Mouse (Mus musculus) midbrain, embryonic 14.5 days (tissue): ENCODE results near the gene Atox1. TPM values are rescaled to one million over a fixed set of nuclear protein-coding genes. Genes with fewer than 3 reads are reported as not detected.

ENCODE experiments used
- ATAC-seq: fragments of 200-750 bp; cut with Nextera tagmentation; 2 replicates; pipeline ENCODE4 v1.8.0; 2017; ENCODE audit warnings: moderate number of reproducible peaks, moderate library complexity; ENCODE audit not compliant: low FRiP score, low TSS enrichment
- DNase-seq: peaks from one replicate; pipeline ENCODE4 v3.0.0-alpha.2; 2015
- H3K27ac ChIP-seq: fragments of 300-500 bp; sonication (generic); replicated peaks from 2 replicates; pipeline ENCODE4 v1.5.1; 2014; ENCODE audit warnings: mild to moderate bottlenecking, low read depth, low read length, moderate library complexity
- H3K27me3 ChIP-seq: fragments of 300-500 bp; sonication (generic); 2 replicates; pipeline ENCODE4 v1.6.1; 2014; ENCODE audit warnings: low read length, control low read depth, mixed read lengths; ENCODE audit not compliant: control insufficient read depth, insufficient read depth
- H3K36me3 ChIP-seq: fragments of 300-500 bp; sonication (generic); 2 replicates; pipeline ENCODE4 v1.6.1; 2014; ENCODE audit warnings: low read length, control low read depth; ENCODE audit not compliant: control insufficient read depth, insufficient read depth
- H3K4me1 ChIP-seq: fragments of 300-500 bp; sonication (generic); 2 replicates; pipeline ENCODE4 v1.6.1; 2014; ENCODE audit warnings: mild to moderate bottlenecking, antibody characterized with exemption, low read length, control low read depth; ENCODE audit not compliant: control insufficient read depth, insufficient read depth
- H3K4me2 ChIP-seq: fragments of 300-500 bp; sonication (generic); 2 replicates; pipeline ENCODE4 v1.6.1; 2014; ENCODE audit warnings: mild to moderate bottlenecking, low read length, moderate library complexity
- H3K4me3 ChIP-seq: fragments of 300-500 bp; sonication (generic); replicated peaks from 2 replicates; pipeline ENCODE4 v1.5.1; 2014; ENCODE audit warnings: low read depth, low read length
- H3K9ac ChIP-seq: fragments of 300-500 bp; sonication (generic); replicated peaks from 2 replicates; pipeline ENCODE4 v1.6.1; 2014; ENCODE audit warnings: mild to moderate bottlenecking, low read length, moderate library complexity
- H3K9me3 ChIP-seq: fragments of 300-500 bp; sonication (generic); 2 replicates; pipeline ENCODE4 v1.6.1; 2016; ENCODE audit warnings: low read length, control low read depth, mixed read lengths; ENCODE audit not compliant: control insufficient read depth
- WGBS: fragments of 180-500 bp; shearing (Covaris S2); extraction: QIAGEN DNeasy Blood & Tissue Kit; methylation state at CpG from one replicate; pipeline ENCODE4 v1.1.7; 2014; 5-methylcytosine and 5-hydroxymethylcytosine counted together
- microRNA-seq: library from miRNA; unstranded; fragments of <30 nt; microRNA quantifications from one replicate; pipeline ENCODE4, GENCODE M21; 2016
- polyA plus RNA-seq: library from polyadenylated mRNA; unstranded; fragments of >200 nt; fragmentation: Nextera tagmentation; extraction: Ambion mirVana; gene quantifications from 2 replicates; pipeline ENCODE4 v1.2.1, GENCODE M21; 2014

Gene Atox1
- polyA plus RNA-seq, 1 experiment from 2014 or later = 244 TPM

DNA sequence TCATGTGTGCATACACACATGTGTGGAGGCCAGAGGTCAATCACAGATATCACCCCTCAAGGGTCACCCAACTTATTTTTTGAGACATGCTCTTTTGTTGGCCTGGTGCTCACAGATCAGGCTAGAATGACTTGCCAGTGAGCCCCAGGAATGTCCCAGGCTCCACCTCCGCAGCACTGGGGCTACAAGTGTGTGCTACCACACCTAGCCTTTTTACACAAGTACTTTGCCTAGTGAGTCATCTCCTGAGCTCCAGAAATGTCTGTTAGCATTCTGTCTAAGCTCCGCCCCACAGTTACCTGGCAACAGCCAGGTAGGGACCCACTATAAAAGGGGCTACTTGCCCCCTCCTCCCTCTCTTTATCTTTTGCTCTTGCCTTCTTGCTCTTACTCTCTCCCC is 60.2 kb downstream of the Atox1 start:
- ATAC-seq (no peak), DNase-seq (no peak)
- peaks cover 6% of the 10 kb centered on the region; the same call in 1 of the 2 replicates for H3K36me3 ChIP-seq
- 95% methylated on average over 2 of the region's 2 CpGs for WGBS
- H3K4me2 ChIP-seq = no peak overlapping the region
- no peak overlapping the region for H3K9ac ChIP-seq
- no peaks in the 10 kb centered on the region for H3K9me3 ChIP-seq
- no peak overlapping the region for H3K4me3 ChIP-seq
- H3K27me3 ChIP-seq = no peaks in the 10 kb centered on the region
- H3K27ac ChIP-seq = no peak overlapping the region
- H3K4me1 ChIP-seq = no peaks in the 10 kb centered on the region

DNA sequence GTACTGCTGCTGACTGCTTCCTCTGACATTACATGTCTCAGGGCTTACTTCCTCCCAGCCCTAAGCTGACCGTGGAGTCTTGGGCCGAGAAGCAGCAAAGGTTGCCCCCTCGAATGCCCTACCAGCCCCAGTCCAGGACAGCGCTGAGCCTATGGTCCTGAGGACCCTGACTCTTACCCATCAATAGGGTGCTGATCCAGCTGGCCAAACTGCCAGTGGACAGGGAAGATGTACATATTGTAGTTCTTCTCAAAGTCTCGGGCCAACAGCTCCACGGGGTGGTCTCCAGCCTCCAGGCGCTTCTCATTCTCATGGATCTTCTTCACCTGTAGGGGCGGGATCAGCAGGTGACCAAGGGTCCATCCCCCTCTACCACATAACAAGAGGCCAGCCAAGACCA is 62.7 kb downstream of the Atox1 start:
- no peak overlapping the region for H3K27ac ChIP-seq
- H3K9me3 ChIP-seq = no peaks in the 10 kb centered on the region
- H3K4me2 ChIP-seq = no peak overlapping the region
- no peaks in the 10 kb centered on the region for H3K27me3 ChIP-seq
- ATAC-seq = no peak
- no peak overlapping the region for H3K4me3 ChIP-seq
- H3K9ac ChIP-seq = no peak overlapping the region
- 93% methylated on average over 8 of the region's 8 CpGs for WGBS
- H3K4me1 ChIP-seq = no peaks in the 10 kb centered on the region
- peaks cover 5% of the 10 kb centered on the region; the same call in 1 of the 2 replicates for H3K36me3 ChIP-seq
- no peak for DNase-seq

DNA sequence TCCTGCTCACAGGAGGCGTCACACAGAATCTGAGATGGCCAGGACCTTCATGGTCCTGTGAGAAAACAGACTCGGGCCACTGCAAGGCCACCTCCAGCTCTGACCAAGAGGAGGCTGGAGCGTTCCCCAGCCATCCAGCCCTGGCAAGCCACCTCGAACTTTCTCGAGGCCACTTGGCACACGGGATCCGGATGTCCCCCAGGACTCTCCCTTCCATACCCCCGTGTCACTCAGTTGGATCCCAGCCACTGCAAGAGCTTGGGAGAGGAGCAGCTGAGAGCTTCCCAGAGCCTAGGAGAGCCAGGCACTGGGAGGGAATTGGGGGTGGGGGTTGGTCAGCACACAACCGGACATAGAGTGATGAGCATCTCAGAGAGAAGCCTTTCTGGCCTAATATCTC is 63.6 kb downstream of the Atox1 start:
- ATAC-seq (no peak), DNase-seq (no peak)
- Histone ChIP-seq H3K27ac (no peak overlapping the region), H3K9me3 (no peaks in the 10 kb centered on the region), H3K4me3 (no peak overlapping the region), H3K4me1 (no peaks in the 10 kb centered on the region), H3K4me2 (no peak overlapping the region), H3K36me3 (peaks cover 3% of the 10 kb centered on the region; the same call in 1 of the 2 replicates), H3K9ac (no peak overlapping the region), H3K27me3 (no peaks in the 10 kb centered on the region)
- WGBS = 88% methylated on average over 9 of the region's 9 CpGs

DNA sequence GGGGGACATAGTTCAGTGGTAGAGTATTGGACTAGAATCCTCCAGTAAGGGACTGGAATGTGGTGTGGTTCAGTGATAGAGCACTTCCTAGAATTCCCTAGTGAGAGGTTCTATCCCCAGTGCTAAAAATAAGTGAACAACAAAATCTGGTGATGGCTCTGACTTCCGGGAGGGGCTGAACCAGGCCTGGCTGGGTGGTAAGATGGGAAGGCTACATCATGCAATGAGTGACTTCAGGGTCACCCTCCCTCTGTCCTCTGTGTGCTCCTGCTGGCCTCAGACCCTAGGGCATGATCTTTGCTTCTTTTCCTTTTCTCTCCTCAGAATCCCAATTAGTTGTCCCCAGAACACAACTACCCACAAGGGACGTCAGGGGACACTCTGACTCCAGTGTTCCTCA is 64.0 kb downstream of the Atox1 start:
- Histone ChIP-seq H3K4me2 (no peak overlapping the region), H3K9ac (no peak overlapping the region), H3K4me1 (no peaks in the 10 kb centered on the region), H3K27ac (no peak overlapping the region), H3K9me3 (no peaks in the 10 kb centered on the region), H3K36me3 (peaks cover 3% of the 10 kb centered on the region; the same call in 1 of the 2 replicates), H3K4me3 (no peak overlapping the region), H3K27me3 (no peaks in the 10 kb centered on the region)
- no peak for ATAC-seq
- WGBS = 83% methylated on average over 2 of the region's 2 CpGs
- no peak for DNase-seq

Small RNAs within 50 kb of the gene (microRNA-seq; reads per million reads assigned to microRNA genes)
- not detected for gene Mir7652

Other genes starting within 250 kb of the Atox1 start
- 0.24 and 0.27 TPM in 2 replicates for gene Fat2, start 124.7 kb downstream of the Atox1 start, polyA plus RNA-seq
- 240 and 427 TPM in 2 replicates for gene Sparc, start 38.1 kb downstream of the Atox1 start, polyA plus RNA-seq
- 83.6 and 125 TPM in 2 replicates for gene G3bp1, start 8.4 kb upstream of the Atox1 start, polyA plus RNA-seq
- gene Glra1, start 147.0 kb upstream of the Atox1 start, polyA plus RNA-seq = 0.24 and 0.53 TPM in 2 replicates